ENCODE assay signal across 26 mouse cellular contexts in the genomic region with DNA sequence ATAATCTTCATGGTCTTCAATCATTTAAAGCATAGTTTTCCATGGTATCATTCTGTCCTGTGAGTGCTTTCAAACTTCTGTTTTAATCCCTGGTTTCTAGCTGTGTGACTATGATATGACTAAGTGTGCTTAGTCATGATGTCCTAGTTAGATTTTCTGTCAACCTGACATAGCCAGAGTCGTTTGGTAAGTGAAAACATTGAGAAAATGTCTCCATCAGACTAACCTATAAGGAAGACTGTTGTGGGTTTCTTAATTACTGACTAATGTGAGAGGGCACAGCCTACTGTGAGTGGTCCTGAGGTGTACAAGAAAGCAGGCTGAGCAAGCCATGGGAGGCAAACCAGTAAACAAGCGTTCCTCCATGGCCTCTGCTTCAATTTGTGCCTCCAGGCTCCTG. TPM values are rescaled to one million over a fixed set of nuclear protein-coding genes. Genes with fewer than 3 reads are reported as not detected.
DNase-seq lines count a peak whose midpoint lies in the region; ATAC-seq lines count a peak whose summit lies in the region.
"Had no signal": no experiment of that assay in that cellular context is flagged by ENCODE, and none has a peak within 500 bp of the region (broad histone marks: within the 10 kb centered on the region; RNA-seq: fewer than 3 reads in every experiment).

No protein-coding gene starts in this region.

- H3K9ac ChIP-seq in kidney, embryonic 15.5 days = no peak overlapping the region
- H3K9ac ChIP-seq: heart, embryonic 13.5 days; hindbrain, embryonic 14.5 days; liver, embryonic 15.5 days; lung, embryonic 15.5 days; midbrain, embryonic 13.5 days; stomach, embryonic 15.5 days had no signal

- no peaks in the 10 kb centered on the region for H3K4me1 ChIP-seq in kidney, embryonic 15.5 days
- H3K4me1 ChIP-seq: heart, embryonic 13.5 days; liver, embryonic 15.5 days; lung, embryonic 15.5 days; midbrain, embryonic 13.5 days; stomach, embryonic 15.5 days had no signal

- no peak for DNase-seq in frontal cortex, postnatal 14 days (ENCODE audit: low spot score in 2 of 2)
- DNase-seq in 3134 (ENCODE audit: extremely low read depth, insufficient read length, low spot score) = peak; percentile 9
- DNase-seq in Muller cell, postnatal 12 days (ENCODE audit: inconsistent ontology term) = peak; percentile 22
- no peak for DNase-seq in thymus, adult 18-20 months
- DNase-seq: adrenal gland, postnatal 25 days; B cell, adult 2 months; cerebellum, adult 2 months; cerebellum, postnatal 25 days; gastrocnemius, postnatal 10 days; heart, postnatal 10 days; kidney, adult 9 months; kidney, postnatal 14 days; right cerebral cortex, postnatal 14 days; thymus, adult 2 months; thymus, postnatal 4 days had no signal

- no peaks in the 10 kb centered on the region for H3K27me3 ChIP-seq in kidney, embryonic 15.5 days
- H3K27me3 ChIP-seq: heart, embryonic 13.5 days; liver, embryonic 15.5 days; lung, embryonic 15.5 days; midbrain, embryonic 13.5 days; stomach, embryonic 15.5 days had no signal

- 82% methylated on average over 2 of the region's 2 CpGs for WGBS in kidney, embryonic 15.5 days

- H3K4me3 ChIP-seq in kidney, embryonic 15.5 days (replicated peaks) = no peak overlapping the region
- H3K4me3 ChIP-seq: heart, embryonic 13.5 days; liver, embryonic 15.5 days; lung, embryonic 15.5 days; midbrain, embryonic 13.5 days; stomach, embryonic 15.5 days had no signal

- peaks cover 11% of the 10 kb centered on the region for H3K36me3 ChIP-seq in kidney, embryonic 15.5 days
- H3K36me3 ChIP-seq: lung, embryonic 15.5 days; stomach, embryonic 15.5 days had no signal

- ATAC-seq in frontal cortex, adult (ENCODE audit: low TSS enrichment) = peak; percentile 76
- ATAC-seq in erythroblast, adult 5-6 weeks (replicated peaks; ENCODE audit: low FRiP score, poor library complexity, severe bottlenecking) = peak; percentile 67; the same call in 1 of the 2 replicates
- ATAC-seq in kidney, embryonic 15.5 days (replicated peaks; ENCODE audit: low FRiP score) = no peak
- ATAC-seq: forebrain, embryonic 16.5 days; intestine, postnatal 0 days; midbrain, embryonic 13.5 days had no signal

- H3K27ac ChIP-seq in kidney, embryonic 15.5 days = no peak overlapping the region
- H3K27ac ChIP-seq: heart, embryonic 13.5 days; hindbrain, embryonic 14.5 days; liver, embryonic 15.5 days; lung, embryonic 15.5 days; midbrain, embryonic 13.5 days; stomach, embryonic 15.5 days had no signal

- no peaks in the 10 kb centered on the region for H3K9me3 ChIP-seq in kidney, embryonic 15.5 days (replicated peaks)
- H3K9me3 ChIP-seq: heart, embryonic 13.5 days; liver, embryonic 15.5 days; lung, embryonic 15.5 days; midbrain, embryonic 13.5 days; stomach, embryonic 15.5 days had no signal

- no peak overlapping the region for H3K4me2 ChIP-seq in kidney, embryonic 15.5 days
- H3K4me2 ChIP-seq: heart, embryonic 13.5 days; hindbrain, embryonic 14.5 days; liver, embryonic 15.5 days; lung, embryonic 15.5 days; midbrain, embryonic 13.5 days; stomach, embryonic 15.5 days had no signal

RNA-seq across cellular contexts. Expression of gene Man1a2, which starts 49.0 kb away (rescaled TPM):
- 5.6 and 6.1 TPM in 2 replicates for total RNA-seq in erythroblast, adult 5-6 weeks (2015; ENCODE audit: low replicate concordance)
- total RNA-seq in erythroblast, adult 5-6 weeks (2017; ENCODE audit: low replicate concordance) = 30.0 and 31.8 TPM in 2 replicates
- polyA plus RNA-seq in kidney, embryonic 15.5 days (2015; fragmentation: Nextera tagmentation; extraction: Ambion mirVana) = 67.2 and 75.3 TPM in 2 replicates

Comparison
In these comparisons a context has a peak if more than half of its experiments do, and no peak if none do; other contexts are left out.
1. DNase-seq: peak in 3134 (single experiment) and Muller cell, postnatal 12 days (single experiment); none in frontal cortex, postnatal 14 days (0 of 2) and thymus, adult 18-20 months (0 of 2).